Mouse (Mus musculus): ENCODE results near the gene Tnrc6b. TPM values are rescaled to one million over a fixed set of nuclear protein-coding genes. Genes with fewer than 3 reads are reported as not detected.
"Not testable (repeated sequence)": the region's sequence is repeated elsewhere in the genome, so short reads cannot be mapped to it uniquely, and the experiment has no call there.

The Tnrc6b gene
- polyA plus RNA-seq, 1 experiment from 2014 or later: 10.1 TPM

GRCm38 (mm10) chr15:80920346-80920745 lies 209.2 kb downstream of the Tnrc6b start:
- Histone ChIP-seq H3K4me2 (replicated peaks; ENCODE audit: low read depth, low read length) (no peak overlapping the region), H3K36me3 (ENCODE audit: insufficient read depth, low read length) (peaks cover 16% of the 10 kb centered on the region), H3K4me3 (ENCODE audit: low read depth, low read length) (no peak overlapping the region), H3K4me1 (ENCODE audit: insufficient read depth, low read depth, low read length) (no peaks in the 10 kb centered on the region), H3K27ac (ENCODE audit: low read length) (no peak overlapping the region), H3K27me3 (replicated peaks; ENCODE audit: insufficient read depth, low read length) (no peaks in the 10 kb centered on the region), H3K9ac (replicated peaks; ENCODE audit: low read depth) (no peak overlapping the region), H3K9me3 (ENCODE audit: low read length) (no peaks in the 10 kb centered on the region)
- DNase-seq (ENCODE audit: low spot score) (no peak), ATAC-seq (no peak)
- WGBS: 100% methylated on average over 3 of the region's 3 CpGs
- TF ChIP-seq CTCF (IDR thresholded peaks at IDR 0.05): no peak

- no peak overlapping the region for H3K4me2 ChIP-seq (replicated peaks; ENCODE audit: low read depth, low read length)
- peaks cover 21% of the 10 kb centered on the region for H3K36me3 ChIP-seq (ENCODE audit: insufficient read depth, low read length)
- no peak overlapping the region for H3K27ac ChIP-seq (ENCODE audit: low read length)
- H3K27me3 ChIP-seq (replicated peaks; ENCODE audit: insufficient read depth, low read length): no peaks in the 10 kb centered on the region
- no peaks in the 10 kb centered on the region for H3K4me1 ChIP-seq (ENCODE audit: insufficient read depth, low read depth, low read length)
- no peak overlapping the region for H3K4me3 ChIP-seq (ENCODE audit: low read depth, low read length)
- TF ChIP-seq CTCF (IDR thresholded peaks at IDR 0.05) (no peak), EP300 (IDR thresholded peaks at IDR 0.05) (no peak)
- no peak overlapping the region for H3K9ac ChIP-seq (replicated peaks; ENCODE audit: low read depth)
- peak; percentile 28 for DNase-seq (ENCODE audit: low spot score)
- WGBS: 71% methylated on average over 4 of the region's 4 CpGs
- H3K9me3 ChIP-seq (ENCODE audit: low read length): no peaks in the 10 kb centered on the region
- ATAC-seq: no peak
Measured at GRCm38 (mm10) chr15:80921781-80922180, 210.7 kb downstream of the Tnrc6b start.

- Histone ChIP-seq H3K4me1 (ENCODE audit: insufficient read depth, low read depth, low read length) (no peaks in the 10 kb centered on the region), H3K27ac (ENCODE audit: low read length) (no peak overlapping the region), H3K9me3 (ENCODE audit: low read length) (no peaks in the 10 kb centered on the region), H3K9ac (replicated peaks; ENCODE audit: low read depth) (no peak overlapping the region), H3K4me2 (replicated peaks; ENCODE audit: low read depth, low read length) (no peak overlapping the region), H3K4me3 (ENCODE audit: low read depth, low read length) (no peak overlapping the region), H3K27me3 (replicated peaks; ENCODE audit: insufficient read depth, low read length) (no peaks in the 10 kb centered on the region), H3K36me3 (ENCODE audit: insufficient read depth, low read length) (peaks cover 28% of the 10 kb centered on the region)
- no peak for ATAC-seq
- no peak for TF ChIP-seq CTCF (IDR thresholded peaks at IDR 0.05)
- no peak for TF ChIP-seq EP300 (IDR thresholded peaks at IDR 0.05)
- WGBS: 93% methylated on average over 2 of the region's 2 CpGs
- DNase-seq (ENCODE audit: low spot score): no peak
Measured at GRCm38 (mm10) chr15:80924211-80924610, 213.1 kb downstream of the Tnrc6b start.

- no peak overlapping the region for H3K27ac ChIP-seq (ENCODE audit: low read length)
- H3K4me3 ChIP-seq (ENCODE audit: low read depth, low read length): no peak overlapping the region
Measured at GRCm38 (mm10) chr15:80928811-80929355, 217.8 kb downstream of the Tnrc6b start.

GRCm38 (mm10) chr15:80930048-80930571 lies 219.0 kb downstream of the Tnrc6b start:
- H3K9me3 ChIP-seq (ENCODE audit: low read length): no peaks in the 10 kb centered on the region
- H3K9ac ChIP-seq (replicated peaks; ENCODE audit: low read depth): no peak overlapping the region
- no peak overlapping the region for H3K4me3 ChIP-seq (ENCODE audit: low read depth, low read length)
- no peak overlapping the region for H3K4me2 ChIP-seq (replicated peaks; ENCODE audit: low read depth, low read length)
- peaks cover 22% of the 10 kb centered on the region for H3K36me3 ChIP-seq (ENCODE audit: insufficient read depth, low read length)
- peak; percentile 58 for DNase-seq (ENCODE audit: low spot score)
- peak; percentile 49 for ATAC-seq
- WGBS: 44% methylated on average over 14 of the region's 16 CpGs
- H3K27me3 ChIP-seq (replicated peaks; ENCODE audit: insufficient read depth, low read length): no peaks in the 10 kb centered on the region
- TF ChIP-seq CTCF (IDR thresholded peaks at IDR 0.05) (no peak), EP300 (IDR thresholded peaks at IDR 0.05) (no peak)
- H3K27ac ChIP-seq (ENCODE audit: low read length): no peak overlapping the region
- no peaks in the 10 kb centered on the region for H3K4me1 ChIP-seq (ENCODE audit: insufficient read depth, low read depth, low read length)

More at GRCm38 (mm10) chr15:80928811-80929355, 217.8 kb downstream of the Tnrc6b start:
- Histone ChIP-seq H3K4me2 (replicated peaks; ENCODE audit: low read depth, low read length) (no peak overlapping the region), H3K4me1 (ENCODE audit: insufficient read depth, low read depth, low read length) (no peaks in the 10 kb centered on the region), H3K27me3 (replicated peaks; ENCODE audit: insufficient read depth, low read length) (no peaks in the 10 kb centered on the region), H3K9ac (replicated peaks; ENCODE audit: low read depth) (no peak overlapping the region), H3K9me3 (ENCODE audit: low read length) (no peaks in the 10 kb centered on the region), H3K36me3 (ENCODE audit: insufficient read depth, low read length) (peaks cover 26% of the 10 kb centered on the region)
- no peak for TF ChIP-seq EP300 (IDR thresholded peaks at IDR 0.05)
- TF ChIP-seq CTCF (IDR thresholded peaks at IDR 0.05): no peak
- DNase-seq (ENCODE audit: low spot score) (no peak), ATAC-seq (no peak)
- WGBS: 80% methylated on average over 20 of the region's 20 CpGs

GRCm38 (mm10) chr15:80930676-80931320 lies 219.7 kb downstream of the Tnrc6b start:
- H3K4me1 ChIP-seq (ENCODE audit: insufficient read depth, low read depth, low read length); DNase-seq (ENCODE audit: low spot score); H3K4me3 ChIP-seq (ENCODE audit: low read depth, low read length); H3K27ac ChIP-seq (ENCODE audit: low read length); ATAC-seq; H3K27me3 ChIP-seq (replicated peaks; ENCODE audit: insufficient read depth, low read length); H3K4me2 ChIP-seq (replicated peaks; ENCODE audit: low read depth, low read length); H3K9ac ChIP-seq (replicated peaks; ENCODE audit: low read depth); H3K9me3 ChIP-seq (ENCODE audit: low read length): not testable (repeated sequence)
- peaks cover 19% of the 10 kb centered on the region for H3K36me3 ChIP-seq (ENCODE audit: insufficient read depth, low read length)
- 89% methylated on average over 23 of the region's 23 CpGs for WGBS

All from lung, postnatal 0 days (tissue).